27 mouse cellular contexts compared by ENCODE assay signal in the genomic region with DNA sequence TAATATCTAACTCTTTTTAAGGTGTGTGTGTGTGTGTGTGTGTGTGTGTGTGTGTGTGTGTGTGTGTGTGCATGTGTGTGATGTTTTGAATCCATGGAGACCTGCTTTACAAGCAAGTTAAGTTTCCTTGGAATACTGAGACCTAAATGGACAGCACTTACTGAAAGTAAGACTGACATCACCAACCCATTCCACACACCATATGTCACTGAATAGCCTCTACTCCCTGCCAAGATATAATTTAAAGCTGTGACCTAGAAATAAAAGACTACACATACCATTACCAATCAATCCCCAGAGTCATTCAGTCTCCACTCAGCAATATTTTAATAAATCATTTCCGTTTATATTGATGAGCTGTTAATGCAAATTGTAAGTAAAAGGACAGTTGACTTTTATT.
"Had no signal": no experiment of that assay in that cellular context is flagged by ENCODE, and none has a peak within 500 bp of the region (broad histone marks: within the 10 kb centered on the region; RNA-seq: fewer than 3 reads in every experiment).

No protein-coding gene starts in this region.

- H3K36me3 ChIP-seq: heart, embryonic 13.5 days; heart, embryonic 15.5 days; hindbrain, embryonic 13.5 days; hindbrain, embryonic 15.5 days; kidney, embryonic 15.5 days; limb, embryonic 13.5 days; limb, embryonic 15.5 days; liver, embryonic 12.5 days had no signal

- H3K27ac ChIP-seq: gastrocnemius, adult 2 months; heart, adult 2 months; heart, embryonic 13.5 days; heart, embryonic 15.5 days; hindbrain, embryonic 13.5 days; hindbrain, embryonic 15.5 days; hindbrain, postnatal 0 days; kidney, embryonic 15.5 days; kidney, postnatal 0 days; limb, embryonic 13.5 days; limb, embryonic 15.5 days; liver, embryonic 12.5 days had no signal

- H3K4me2 ChIP-seq: heart, embryonic 11.5 days; heart, embryonic 13.5 days; heart, embryonic 15.5 days; hindbrain, embryonic 13.5 days; hindbrain, embryonic 15.5 days; kidney, embryonic 15.5 days; limb, embryonic 13.5 days; limb, embryonic 15.5 days; liver, embryonic 12.5 days had no signal

- H3K4me3 ChIP-seq: gastrocnemius, adult 2 months; heart, adult 2 months; heart, embryonic 13.5 days; heart, embryonic 15.5 days; hindbrain, embryonic 13.5 days; hindbrain, embryonic 15.5 days; kidney, embryonic 15.5 days; limb, embryonic 13.5 days; limb, embryonic 15.5 days; liver, embryonic 12.5 days had no signal

- H3K4me1 ChIP-seq: heart, embryonic 13.5 days; heart, embryonic 15.5 days; hindbrain, embryonic 13.5 days; hindbrain, embryonic 15.5 days; kidney, embryonic 15.5 days; limb, embryonic 13.5 days; limb, embryonic 15.5 days; liver, embryonic 12.5 days had no signal

- H3K27me3 ChIP-seq: heart, embryonic 13.5 days; heart, embryonic 15.5 days; hindbrain, embryonic 13.5 days; hindbrain, embryonic 15.5 days; kidney, embryonic 15.5 days; limb, embryonic 13.5 days; limb, embryonic 15.5 days; liver, embryonic 12.5 days had no signal

- H3K9ac ChIP-seq: heart, embryonic 13.5 days; heart, embryonic 15.5 days; hindbrain, embryonic 13.5 days; hindbrain, embryonic 15.5 days; kidney, embryonic 15.5 days; limb, embryonic 13.5 days; limb, embryonic 15.5 days; liver, embryonic 12.5 days had no signal

- DNase-seq: gastrocnemius, adult 2 months; gastrocnemius, postnatal 10 days; gastrocnemius, postnatal 25 days; heart, adult 11 months; heart, adult 2 months; heart, postnatal 14 days; heart, postnatal 36 days; kidney, adult 11 months; kidney, adult 2 months; kidney, adult 9 months; kidney, postnatal 14 days; kidney, postnatal 36 days; layer of hippocampus, adult 9-11 months; layer of hippocampus, postnatal 36 days; left cerebral cortex, postnatal 4 days had no signal

- ATAC-seq: hindbrain, postnatal 0 days; intestine, embryonic 16.5 days; liver, embryonic 12.5 days had no signal

- H3K9me3 ChIP-seq: heart, embryonic 13.5 days; heart, embryonic 15.5 days; hindbrain, embryonic 13.5 days; hindbrain, embryonic 15.5 days; kidney, embryonic 15.5 days; limb, embryonic 13.5 days; limb, embryonic 15.5 days; liver, embryonic 12.5 days had no signal
